10 mouse cellular contexts compared by ENCODE assay signal in the genomic region with DNA sequence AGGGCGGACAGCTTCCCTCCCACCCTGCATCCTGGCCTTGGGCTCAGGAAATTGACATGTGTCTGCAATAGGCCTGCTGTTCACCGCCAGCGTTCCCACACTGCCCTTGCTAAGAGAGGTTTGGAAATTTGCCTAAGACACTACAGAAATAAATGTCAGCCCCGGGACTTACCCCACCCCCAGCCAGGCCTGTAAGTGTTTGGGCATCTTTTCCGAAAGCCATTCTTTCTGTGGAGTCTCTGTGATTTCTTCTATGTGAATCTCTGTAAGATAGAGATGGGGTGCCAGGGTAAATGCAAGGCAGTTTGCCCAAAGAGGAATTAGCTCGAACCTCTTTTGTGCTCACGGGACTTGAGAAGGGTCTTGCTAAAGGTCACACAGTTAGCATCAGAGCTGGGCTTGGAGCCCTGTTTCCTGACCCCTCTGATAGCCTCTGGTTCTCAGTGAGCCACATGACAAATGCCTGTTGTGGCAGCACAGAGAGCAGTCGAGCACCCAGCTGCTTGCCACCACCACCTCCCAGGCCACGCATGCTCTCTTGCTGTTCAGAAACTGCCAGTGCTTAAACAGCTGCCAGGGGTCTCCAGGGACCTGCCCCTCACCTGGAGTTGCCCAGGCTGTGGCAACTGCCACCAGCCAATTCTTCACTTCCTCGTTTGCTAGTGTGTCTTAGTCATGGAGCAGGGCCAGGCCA. TPM values are rescaled to one million over a fixed set of nuclear protein-coding genes. Genes with fewer than 3 reads are reported as not detected.
A peak's percentile ranks its signal among the peaks of the same experiment; 100 is the strongest.
DNase-seq lines count a peak whose midpoint lies in the region; ATAC-seq and TF ChIP-seq lines count a peak whose summit lies in the region.
"Had no signal": no experiment of that assay in that cellular context is flagged by ENCODE, and none has a peak within 500 bp of the region (broad histone marks: within the 10 kb centered on the region; RNA-seq: fewer than 3 reads in every experiment).

No protein-coding gene starts in this region.

- H3K4me1 ChIP-seq in midbrain, embryonic 11.5 days (ENCODE audit: control insufficient read depth, insufficient read depth, low read length), result peaks cover 9% of the 10 kb centered on the region
- H3K4me1 ChIP-seq in midbrain, postnatal 0 days (ENCODE audit: insufficient read depth, low read length), result peaks cover 5% of the 10 kb centered on the region
- H3K4me1 ChIP-seq in brown adipose tissue, adult 24 weeks (ENCODE audit: control insufficient read depth, insufficient read depth, insufficient read length, low read length), result peaks cover 11% of the 10 kb centered on the region
- peaks cover 25% of the 10 kb centered on the region for H3K4me1 ChIP-seq in midbrain, embryonic 15.5 days

- ATAC-seq in midbrain, embryonic 11.5 days (ENCODE audit: low FRiP score), result no peak
- ATAC-seq in midbrain, postnatal 0 days (ENCODE audit: low FRiP score), result no peak
- no peak for ATAC-seq in erythroid progenitor cell, adult 5-6 weeks (replicated peaks; ENCODE audit: low FRiP score, poor library complexity, severe bottlenecking)
- no peak for ATAC-seq in midbrain, embryonic 15.5 days (replicated peaks)

- intact Hi-C loops in heart, postnatal 25 days (cut with DNase I), result no loop called here

- H3K27me3 ChIP-seq in midbrain, embryonic 11.5 days (ENCODE audit: control insufficient read depth, insufficient read depth, low read length), result peaks cover 14% of the 10 kb centered on the region
- no peaks in the 10 kb centered on the region for H3K27me3 ChIP-seq in midbrain, postnatal 0 days (ENCODE audit: insufficient read depth, low read length)
- H3K27me3 ChIP-seq in midbrain, embryonic 15.5 days (replicated peaks), result peaks cover 9% of the 10 kb centered on the region; the same call in 1 of the 2 replicates

- 46% methylated on average over 10 of the region's 10 CpGs for WGBS in midbrain, embryonic 11.5 days
- 42% methylated on average over 10 of the region's 10 CpGs for WGBS in midbrain, postnatal 0 days
- 41% methylated on average over 10 of the region's 10 CpGs for WGBS in midbrain, embryonic 15.5 days

- no peak for TF ChIP-seq CTCF in midbrain, postnatal 0 days (IDR thresholded peaks at IDR 0.05)

- peak; percentile 59 for DNase-seq in midbrain, embryonic 11.5 days (ENCODE audit: low spot score, missing footprints)
- no peak for DNase-seq in midbrain, postnatal 0 days (ENCODE audit: low spot score)
- peak; percentile 26 for DNase-seq in heart, postnatal 25 days (ENCODE audit: low spot score)
- peak; percentile 13 to 78 for DNase-seq in spleen, postnatal 10 days (ENCODE audit: low spot score in 2 of 2)
- DNase-seq in left cerebral cortex, adult 11 months (ENCODE audit: low spot score), result no peak

- no peaks in the 10 kb centered on the region for H3K9me3 ChIP-seq in midbrain, embryonic 11.5 days (ENCODE audit: control insufficient read depth, low read length)
- no peaks in the 10 kb centered on the region for H3K9me3 ChIP-seq in midbrain, postnatal 0 days (ENCODE audit: low read length)
- no peaks in the 10 kb centered on the region for H3K9me3 ChIP-seq in midbrain, embryonic 15.5 days

- no peak overlapping the region for H3K4me2 ChIP-seq in midbrain, embryonic 11.5 days
- H3K4me2 ChIP-seq in midbrain, postnatal 0 days (ENCODE audit: low read depth, low read length, poor library complexity, severe bottlenecking), result no peak overlapping the region
- H3K4me2 ChIP-seq in midbrain, embryonic 15.5 days, result no peak overlapping the region

- no peaks in the 10 kb centered on the region for H3K36me3 ChIP-seq in midbrain, embryonic 11.5 days (ENCODE audit: control insufficient read depth, insufficient read depth, low read length)
- no peaks in the 10 kb centered on the region for H3K36me3 ChIP-seq in midbrain, postnatal 0 days (ENCODE audit: insufficient read depth, low read length)
- no peaks in the 10 kb centered on the region for H3K36me3 ChIP-seq in midbrain, embryonic 15.5 days (replicated peaks)

- H3K4me3 ChIP-seq in midbrain, embryonic 11.5 days (ENCODE audit: low read depth, low read length), result no peak overlapping the region
- no peak overlapping the region for H3K4me3 ChIP-seq in midbrain, postnatal 0 days (ENCODE audit: low read depth, low read length)
- no peak overlapping the region for H3K4me3 ChIP-seq in brown adipose tissue, adult 24 weeks (ENCODE audit: insufficient read depth, low read depth, low read length)
- no peak overlapping the region for H3K4me3 ChIP-seq in midbrain, embryonic 15.5 days
- H3K4me3 ChIP-seq: erythroblast, embryonic 14.5 days had no signal

- no peak overlapping the region for H3K9ac ChIP-seq in midbrain, embryonic 11.5 days (ENCODE audit: low read length)
- H3K9ac ChIP-seq in midbrain, postnatal 0 days (replicated peaks; ENCODE audit: low read length, poor library complexity, severe bottlenecking), result no peak overlapping the region
- H3K9ac ChIP-seq in midbrain, embryonic 15.5 days, result no peak overlapping the region

- no peak overlapping the region for H3K27ac ChIP-seq in midbrain, embryonic 11.5 days (ENCODE audit: low read depth, low read length)
- H3K27ac ChIP-seq in midbrain, postnatal 0 days (ENCODE audit: low read depth, low read length), result no peak overlapping the region
- H3K27ac ChIP-seq in brown adipose tissue, adult 24 weeks (replicated peaks; ENCODE audit: low read depth, low read length), result peak overlapping the region; percentile 57
- H3K27ac ChIP-seq in midbrain, embryonic 15.5 days, result no peak overlapping the region

RNA-seq across cellular contexts. Expression of a gene that starts 6.0 kb away (rescaled TPM):
- 0.27 and 0.50 TPM in 2 replicates for polyA plus RNA-seq in midbrain, embryonic 11.5 days (2014; fragmentation: Nextera tagmentation; extraction: Ambion mirVana)
- 18.8 and 21.8 TPM in 2 replicates for total RNA-seq in midbrain, postnatal 0 days (2014; rRNA removed)
- polyA plus RNA-seq in midbrain, postnatal 0 days (2015; fragmentation: Nextera tagmentation; extraction: Ambion mirVana), result 12.2 and 12.3 TPM in 2 replicates
- polyA plus RNA-seq in brown adipose tissue, adult 24 weeks (2012; ENCODE audit: insufficient read depth, insufficient read length, missing spikeins), result 118 and 132 TPM in 2 replicates
- 100 to 1,000 TPM; 250 to 251 TPM for total RNA-seq in heart, postnatal 25 days (2021)
- not detected in 2 replicates for total RNA-seq in erythroid progenitor cell, adult 5-6 weeks (2015; ENCODE audit: low replicate concordance)
- total RNA-seq in erythroid progenitor cell, adult 5-6 weeks (2017; ENCODE audit: low replicate concordance), result not detected in 2 replicates
- 6.7 and 7.4 TPM in 2 replicates for polyA plus RNA-seq in midbrain, embryonic 15.5 days (2015; fragmentation: Nextera tagmentation; extraction: Ambion mirVana)
- polyA plus RNA-seq: erythroblast, embryonic 14.5 days had no signal

RNA-seq across cellular contexts. Expression of a gene that starts 48.3 kb away (rescaled TPM):
- not detected in 2 replicates for polyA plus RNA-seq in midbrain, embryonic 11.5 days (2014; fragmentation: Nextera tagmentation; extraction: Ambion mirVana)
- total RNA-seq in midbrain, postnatal 0 days (2014; rRNA removed), result not detected in 2 replicates
- polyA plus RNA-seq in midbrain, postnatal 0 days (2015; fragmentation: Nextera tagmentation; extraction: Ambion mirVana), result not detected in 2 replicates
- polyA plus RNA-seq in brown adipose tissue, adult 24 weeks (2012; ENCODE audit: insufficient read depth, insufficient read length, missing spikeins), result not detected in 2 replicates
- total RNA-seq in heart, postnatal 25 days (2021), result not detected
- not detected in 2 replicates for total RNA-seq in erythroid progenitor cell, adult 5-6 weeks (2015; ENCODE audit: low replicate concordance)
- total RNA-seq in erythroid progenitor cell, adult 5-6 weeks (2017; ENCODE audit: low replicate concordance), result not detected in 2 replicates
- polyA plus RNA-seq in midbrain, embryonic 15.5 days (2015; fragmentation: Nextera tagmentation; extraction: Ambion mirVana), result not detected in 2 replicates
- polyA plus RNA-seq: erythroblast, embryonic 14.5 days; limb, embryonic 11.5 days had no signal

RNA-seq across cellular contexts. Expression of a gene that starts 53.8 kb away (rescaled TPM):
- polyA plus RNA-seq in midbrain, embryonic 11.5 days (2014; fragmentation: Nextera tagmentation; extraction: Ambion mirVana), result 22.6 and 28.4 TPM in 2 replicates
- total RNA-seq in midbrain, postnatal 0 days (2014; rRNA removed), result 62.5 and 65.3 TPM in 2 replicates
- 25.1 and 30.9 TPM in 2 replicates for polyA plus RNA-seq in midbrain, postnatal 0 days (2015; fragmentation: Nextera tagmentation; extraction: Ambion mirVana)
- 20.9 and 21.8 TPM in 2 replicates for polyA plus RNA-seq in brown adipose tissue, adult 24 weeks (2012; ENCODE audit: insufficient read depth, insufficient read length, missing spikeins)
- total RNA-seq in heart, postnatal 25 days (2021), result 10 to 100 TPM; 44.1 to 47.2 TPM
- total RNA-seq in erythroid progenitor cell, adult 5-6 weeks (2015; ENCODE audit: low replicate concordance), result 9.4 and 13.4 TPM in 2 replicates
- total RNA-seq in erythroid progenitor cell, adult 5-6 weeks (2017; ENCODE audit: low replicate concordance), result 11.2 and 16.7 TPM in 2 replicates
- 33.0 and 33.1 TPM in 2 replicates for polyA plus RNA-seq in midbrain, embryonic 15.5 days (2015; fragmentation: Nextera tagmentation; extraction: Ambion mirVana)

Comparison
In these comparisons a context has a peak if more than half of its experiments do, and no peak if none do; other contexts are left out.
1. DNase-seq: peak in midbrain, embryonic 11.5 days (single experiment), heart, postnatal 25 days (single experiment) and spleen, postnatal 10 days (2 of 2); none in midbrain, postnatal 0 days (single experiment) and left cerebral cortex, adult 11 months (single experiment).